ENCODE assay signal across 8 mouse cellular contexts in genomic region chr17:67175836-67176235, GRCm38 (mm10).
A peak's percentile ranks its signal among the peaks of the same experiment; 100 is the strongest.
DNase-seq lines count a peak whose midpoint lies in the region; ATAC-seq and TF ChIP-seq lines count a peak whose summit lies in the region.

No protein-coding gene starts in this region.

- DNase-seq in midbrain, embryonic 11.5 days (ENCODE audit: low spot score, missing footprints): peak; percentile 85
- DNase-seq in brain, adult 2 months (ENCODE audit: low read depth, low spot score): peak; percentile 78
- no peak for DNase-seq in forebrain, embryonic 11.5 days (ENCODE audit: low spot score)
- peak; percentile 74 for DNase-seq in hindbrain, postnatal 0 days (ENCODE audit: low spot score)
- peak; percentile 54 for DNase-seq in left cerebral cortex, postnatal 4 days

- no peak overlapping the region for H3K4me2 ChIP-seq in midbrain, embryonic 11.5 days
- H3K4me2 ChIP-seq in midbrain, embryonic 15.5 days: no peak overlapping the region
- no peak overlapping the region for H3K4me2 ChIP-seq in forebrain, embryonic 11.5 days (ENCODE audit: low read depth, low read length, severe bottlenecking)
- no peak overlapping the region for H3K4me2 ChIP-seq in hindbrain, postnatal 0 days (ENCODE audit: low read depth, low read length)

- ATAC-seq in midbrain, embryonic 11.5 days (ENCODE audit: low FRiP score): peak; percentile 33; the same call in 1 of the 2 replicates
- ATAC-seq in midbrain, embryonic 15.5 days (replicated peaks): no peak; the same call in 1 of the 2 replicates
- peak; percentile 24; the same call in 1 of the 2 replicates for ATAC-seq in forebrain, embryonic 11.5 days (replicated peaks; ENCODE audit: low FRiP score)
- ATAC-seq in hindbrain, postnatal 0 days: 0 out of 2 replicates have a peak, but pooled peaks have one; percentile 49
- no peak for ATAC-seq in megakaryocyte-erythroid progenitor cell, adult 5-6 weeks (replicated peaks; ENCODE audit: low FRiP score, low TSS enrichment, poor library complexity, severe bottlenecking)

- H3K9me3 ChIP-seq in midbrain, embryonic 11.5 days (ENCODE audit: control insufficient read depth, low read length): no peaks in the 10 kb centered on the region
- no peaks in the 10 kb centered on the region for H3K9me3 ChIP-seq in midbrain, embryonic 15.5 days
- H3K9me3 ChIP-seq in forebrain, embryonic 11.5 days (ENCODE audit: control insufficient read depth, low read length): no peaks in the 10 kb centered on the region
- H3K9me3 ChIP-seq in hindbrain, postnatal 0 days (ENCODE audit: low read length): no peaks in the 10 kb centered on the region

- H3K36me3 ChIP-seq in midbrain, embryonic 11.5 days (ENCODE audit: control insufficient read depth, insufficient read depth, low read length): no peaks in the 10 kb centered on the region
- H3K36me3 ChIP-seq in midbrain, embryonic 15.5 days (replicated peaks): no peaks in the 10 kb centered on the region
- H3K36me3 ChIP-seq in forebrain, embryonic 11.5 days (ENCODE audit: control insufficient read depth, insufficient read depth, low read length): no peaks in the 10 kb centered on the region
- no peaks in the 10 kb centered on the region for H3K36me3 ChIP-seq in hindbrain, postnatal 0 days (ENCODE audit: insufficient read depth, low read length)
- H3K36me3 ChIP-seq in small intestine, adult 2 months (ENCODE audit: control insufficient read depth, insufficient read depth, low read length): no peaks in the 10 kb centered on the region

- H3K4me3 ChIP-seq in midbrain, embryonic 11.5 days (ENCODE audit: low read depth, low read length): no peak overlapping the region
- H3K4me3 ChIP-seq in midbrain, embryonic 15.5 days: no peak overlapping the region
- no peak overlapping the region for H3K4me3 ChIP-seq in forebrain, embryonic 11.5 days (ENCODE audit: low read depth, low read length)
- H3K4me3 ChIP-seq in hindbrain, postnatal 0 days (ENCODE audit: low read length): no peak overlapping the region
- no peak overlapping the region for H3K4me3 ChIP-seq in small intestine, adult 2 months (ENCODE audit: low read depth, low read length)

- no peaks in the 10 kb centered on the region for H3K4me1 ChIP-seq in midbrain, embryonic 11.5 days (ENCODE audit: control insufficient read depth, insufficient read depth, low read length)
- H3K4me1 ChIP-seq in midbrain, embryonic 15.5 days: no peaks in the 10 kb centered on the region
- H3K4me1 ChIP-seq in forebrain, embryonic 11.5 days (replicated peaks; ENCODE audit: control insufficient read depth, insufficient read depth, low read length): no peaks in the 10 kb centered on the region
- H3K4me1 ChIP-seq in hindbrain, postnatal 0 days (ENCODE audit: insufficient read depth, low read length): no peaks in the 10 kb centered on the region
- no peaks in the 10 kb centered on the region for H3K4me1 ChIP-seq in small intestine, adult 2 months (ENCODE audit: control insufficient read depth, insufficient read depth, insufficient read length, low read length)

- intact Hi-C loops in left cerebral cortex, postnatal 4 days (cut with DNase I): loop anchor here (10.0 kb wide), 1 partner anchor 591 kb away; no protein-coding TSS in a partner anchor

- H3K27ac ChIP-seq in midbrain, embryonic 11.5 days (ENCODE audit: low read depth, low read length): no peak overlapping the region
- no peak overlapping the region for H3K27ac ChIP-seq in midbrain, embryonic 15.5 days
- no peak overlapping the region for H3K27ac ChIP-seq in forebrain, embryonic 11.5 days (ENCODE audit: low read depth, low read length)
- no peak overlapping the region for H3K27ac ChIP-seq in hindbrain, postnatal 0 days
- no peak overlapping the region for H3K27ac ChIP-seq in small intestine, adult 2 months (ENCODE audit: insufficient read depth, low read depth, low read length)

- no peak overlapping the region for H3K9ac ChIP-seq in midbrain, embryonic 11.5 days (ENCODE audit: low read length)
- no peak overlapping the region for H3K9ac ChIP-seq in midbrain, embryonic 15.5 days
- H3K9ac ChIP-seq in forebrain, embryonic 11.5 days (ENCODE audit: low read length): no peak overlapping the region
- H3K9ac ChIP-seq in hindbrain, postnatal 0 days (replicated peaks; ENCODE audit: low read length): no peak overlapping the region

- no peaks in the 10 kb centered on the region for H3K27me3 ChIP-seq in midbrain, embryonic 11.5 days (ENCODE audit: control insufficient read depth, insufficient read depth, low read length)
- no peaks in the 10 kb centered on the region for H3K27me3 ChIP-seq in midbrain, embryonic 15.5 days (replicated peaks)
- no peaks in the 10 kb centered on the region for H3K27me3 ChIP-seq in forebrain, embryonic 11.5 days (ENCODE audit: control insufficient read depth, insufficient read depth, low read length)
- H3K27me3 ChIP-seq in hindbrain, postnatal 0 days (ENCODE audit: insufficient read depth, low read length): no peaks in the 10 kb centered on the region
- no peaks in the 10 kb centered on the region for H3K27me3 ChIP-seq in small intestine, adult 2 months (ENCODE audit: control insufficient read depth, insufficient read depth, low read length)

- peak; percentile 80 for TF ChIP-seq CTCF in hindbrain, postnatal 0 days (IDR thresholded peaks at IDR 0.05; ENCODE audit: low read depth)
- TF ChIP-seq CTCF in small intestine, adult 2 months (IDR thresholded peaks at IDR 0.05; ENCODE audit: extremely low read depth, insufficient read length, insufficient replicate concordance, low read depth, low read length): 0 out of 2 replicates have a peak, but pooled peaks have one; percentile 30

- no peak for TF ChIP-seq POLR2A in small intestine, adult 2 months (IDR thresholded peaks at IDR 0.05; ENCODE audit: low read depth, low read length)

- 49% methylated on average over 2 of the region's 2 CpGs for WGBS in midbrain, embryonic 11.5 days
- WGBS in midbrain, embryonic 15.5 days: 57% methylated on average over 2 of the region's 2 CpGs
- WGBS in forebrain, embryonic 11.5 days: 52% methylated on average over 2 of the region's 2 CpGs
- 51% methylated on average over 2 of the region's 2 CpGs for WGBS in hindbrain, postnatal 0 days
- 15% methylated on average over 2 of the region's 2 CpGs for WGBS in small intestine, adult 2 months

Comparison
In these comparisons a context has a peak if more than half of its experiments do, and no peak if none do; other contexts are left out.
1. ATAC-seq: peak in midbrain, embryonic 11.5 days (single experiment), forebrain, embryonic 11.5 days (single experiment) and hindbrain, postnatal 0 days (single experiment); none in midbrain, embryonic 15.5 days (single experiment) and megakaryocyte-erythroid progenitor cell, adult 5-6 weeks (single experiment).